Mouse (Mus musculus): ENCODE results near the gene Zfp787. TPM values are rescaled to one million over a fixed set of nuclear protein-coding genes. Genes with fewer than 3 reads are reported as not detected.

Zfp787 gene
- polyA plus RNA-seq, 1 experiment = 58.2 TPM

- H3K27ac ChIP-seq (ENCODE audit: control insufficient read depth, insufficient read depth, low read length) = no peak overlapping the region
- H3K4me1 ChIP-seq (replicated peaks; ENCODE audit: control insufficient read depth, insufficient read depth, low read length) = no peaks in the 10 kb centered on the region; the same call in 1 of the 2 replicates
- WGBS = 96% methylated on average over 45 of the region's 45 CpGs
- H3K36me3 ChIP-seq (ENCODE audit: control insufficient read depth, insufficient read depth, low read length) = peaks cover 17% of the 10 kb centered on the region; the same call in 1 of the 2 replicates
- H3K27me3 ChIP-seq (ENCODE audit: control insufficient read depth, insufficient read depth, low read length) = no peaks in the 10 kb centered on the region
- no peak for TF ChIP-seq CTCF (IDR thresholded peaks at IDR 0.05; ENCODE audit: borderline replicate concordance, control insufficient read depth, extremely low read depth, insufficient read depth, low read length, poor library complexity)
- no peak for TF ChIP-seq POLR2A (IDR thresholded peaks at IDR 0.05; ENCODE audit: control insufficient read depth, extremely low read depth, insufficient read depth, low read length, poor library complexity)
- H3K4me3 ChIP-seq (ENCODE audit: control insufficient read depth, insufficient read depth, low read length) = no peak overlapping the region
- DNase-seq = no peak
Observed at GRCm38 (mm10) chr7:6189542-6189941, 33.7 kb upstream of the Zfp787 start.

DNA sequence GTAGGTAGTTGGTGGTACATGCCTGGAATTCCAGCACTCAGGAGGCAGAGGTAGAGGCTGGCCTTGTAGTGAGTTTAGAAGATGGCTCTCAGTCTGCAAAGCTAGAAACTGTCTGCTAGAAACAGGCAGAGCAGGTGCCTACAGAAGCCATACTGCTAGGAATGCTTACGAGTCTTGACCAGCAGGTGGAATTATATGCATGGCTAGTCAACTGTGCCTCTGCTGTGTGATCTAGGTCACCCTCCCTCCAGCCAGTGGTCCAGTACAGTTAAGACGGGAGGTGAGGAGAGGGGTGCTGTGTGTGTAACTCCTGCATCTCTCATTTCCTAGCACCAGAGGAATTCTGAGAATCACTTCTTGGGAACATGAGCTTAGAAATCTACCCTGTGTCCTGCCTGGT lies 31.0 kb upstream of the Zfp787 start:
- H3K36me3 ChIP-seq (ENCODE audit: control insufficient read depth, insufficient read depth, low read length) = peaks cover 17% of the 10 kb centered on the region; the same call in 1 of the 2 replicates
- 94% methylated on average over 2 of the region's 2 CpGs for WGBS
- H3K4me1 ChIP-seq (replicated peaks; ENCODE audit: control insufficient read depth, insufficient read depth, low read length) = no peaks in the 10 kb centered on the region; the same call in 1 of the 2 replicates
- no peak overlapping the region for H3K4me3 ChIP-seq (ENCODE audit: control insufficient read depth, insufficient read depth, low read length)
- no peak for DNase-seq
- no peaks in the 10 kb centered on the region for H3K27me3 ChIP-seq (ENCODE audit: control insufficient read depth, insufficient read depth, low read length)
- H3K27ac ChIP-seq (ENCODE audit: control insufficient read depth, insufficient read depth, low read length) = no peak overlapping the region
- TF ChIP-seq CTCF (IDR thresholded peaks at IDR 0.05; ENCODE audit: borderline replicate concordance, control insufficient read depth, extremely low read depth, insufficient read depth, low read length, poor library complexity) (no peak), POLR2A (IDR thresholded peaks at IDR 0.05; ENCODE audit: control insufficient read depth, extremely low read depth, insufficient read depth, low read length, poor library complexity) (no peak)

GRCm38 (mm10) chr7:6186176-6186575 lies 30.4 kb upstream of the Zfp787 start:
- no peak overlapping the region for H3K27ac ChIP-seq (ENCODE audit: control insufficient read depth, insufficient read depth, low read length)
- no peaks in the 10 kb centered on the region for H3K27me3 ChIP-seq (ENCODE audit: control insufficient read depth, insufficient read depth, low read length)
- 99% methylated on average over 2 of the region's 2 CpGs for WGBS
- H3K36me3 ChIP-seq (ENCODE audit: control insufficient read depth, insufficient read depth, low read length) = peaks cover 17% of the 10 kb centered on the region; the same call in 1 of the 2 replicates
- TF ChIP-seq CTCF (IDR thresholded peaks at IDR 0.05; ENCODE audit: borderline replicate concordance, control insufficient read depth, extremely low read depth, insufficient read depth, low read length, poor library complexity) (no peak), POLR2A (IDR thresholded peaks at IDR 0.05; ENCODE audit: control insufficient read depth, extremely low read depth, insufficient read depth, low read length, poor library complexity) (no peak)
- H3K4me3 ChIP-seq (ENCODE audit: control insufficient read depth, insufficient read depth, low read length) = no peak overlapping the region
- DNase-seq = no peak
- no peaks in the 10 kb centered on the region; the same call in 1 of the 2 replicates for H3K4me1 ChIP-seq (replicated peaks; ENCODE audit: control insufficient read depth, insufficient read depth, low read length)

GRCm38 (mm10) chr7:6185391-6185790 lies 29.6 kb upstream of the Zfp787 start:
- 77% methylated on average over 1 of the region's 1 CpGs for WGBS
- TF ChIP-seq CTCF (IDR thresholded peaks at IDR 0.05; ENCODE audit: borderline replicate concordance, control insufficient read depth, extremely low read depth, insufficient read depth, low read length, poor library complexity) (no peak), POLR2A (IDR thresholded peaks at IDR 0.05; ENCODE audit: control insufficient read depth, extremely low read depth, insufficient read depth, low read length, poor library complexity) (no peak)
- no peak for DNase-seq
- no peak overlapping the region for H3K4me3 ChIP-seq (ENCODE audit: control insufficient read depth, insufficient read depth, low read length)
- no peak overlapping the region for H3K27ac ChIP-seq (ENCODE audit: control insufficient read depth, insufficient read depth, low read length)
- no peaks in the 10 kb centered on the region; the same call in 1 of the 2 replicates for H3K4me1 ChIP-seq (replicated peaks; ENCODE audit: control insufficient read depth, insufficient read depth, low read length)
- H3K36me3 ChIP-seq (ENCODE audit: control insufficient read depth, insufficient read depth, low read length) = peaks cover 17% of the 10 kb centered on the region; the same call in 1 of the 2 replicates
- no peaks in the 10 kb centered on the region for H3K27me3 ChIP-seq (ENCODE audit: control insufficient read depth, insufficient read depth, low read length)

- WGBS = 93% methylated on average over 8 of the region's 8 CpGs
- Histone ChIP-seq H3K4me3 (ENCODE audit: control insufficient read depth, insufficient read depth, low read length) (no peak overlapping the region), H3K27me3 (ENCODE audit: control insufficient read depth, insufficient read depth, low read length) (no peaks in the 10 kb centered on the region), H3K4me1 (replicated peaks; ENCODE audit: control insufficient read depth, insufficient read depth, low read length) (no peaks in the 10 kb centered on the region; the same call in 1 of the 2 replicates), H3K36me3 (ENCODE audit: control insufficient read depth, insufficient read depth, low read length) (peaks cover 17% of the 10 kb centered on the region; the same call in 1 of the 2 replicates), H3K27ac (ENCODE audit: control insufficient read depth, insufficient read depth, low read length) (no peak overlapping the region)
- no peak for TF ChIP-seq POLR2A (IDR thresholded peaks at IDR 0.05; ENCODE audit: control insufficient read depth, extremely low read depth, insufficient read depth, low read length, poor library complexity)
- TF ChIP-seq CTCF (IDR thresholded peaks at IDR 0.05; ENCODE audit: borderline replicate concordance, control insufficient read depth, extremely low read depth, insufficient read depth, low read length, poor library complexity) = no peak
- no peak for DNase-seq
Observed at GRCm38 (mm10) chr7:6184521-6184920, 28.7 kb upstream of the Zfp787 start.

GRCm38 (mm10) chr7:6183802-6184201 lies 28.0 kb upstream of the Zfp787 start:
- no peak for DNase-seq
- Histone ChIP-seq H3K27me3 (ENCODE audit: control insufficient read depth, insufficient read depth, low read length) (no peaks in the 10 kb centered on the region), H3K36me3 (ENCODE audit: control insufficient read depth, insufficient read depth, low read length) (peaks cover 14% of the 10 kb centered on the region; the same call in 1 of the 2 replicates), H3K4me1 (replicated peaks; ENCODE audit: control insufficient read depth, insufficient read depth, low read length) (no peaks in the 10 kb centered on the region; the same call in 1 of the 2 replicates), H3K27ac (ENCODE audit: control insufficient read depth, insufficient read depth, low read length) (no peak overlapping the region), H3K4me3 (ENCODE audit: control insufficient read depth, insufficient read depth, low read length) (no peak overlapping the region)
- TF ChIP-seq CTCF (IDR thresholded peaks at IDR 0.05; ENCODE audit: borderline replicate concordance, control insufficient read depth, extremely low read depth, insufficient read depth, low read length, poor library complexity) (no peak), POLR2A (IDR thresholded peaks at IDR 0.05; ENCODE audit: control insufficient read depth, extremely low read depth, insufficient read depth, low read length, poor library complexity) (no peak)
- 94% methylated on average over 19 of the region's 19 CpGs for WGBS

- Histone ChIP-seq H3K36me3 (ENCODE audit: control insufficient read depth, insufficient read depth, low read length) (peaks cover 6% of the 10 kb centered on the region; the same call in 1 of the 2 replicates), H3K27ac (ENCODE audit: control insufficient read depth, insufficient read depth, low read length) (no peak overlapping the region), H3K27me3 (ENCODE audit: control insufficient read depth, insufficient read depth, low read length) (no peaks in the 10 kb centered on the region), H3K4me1 (replicated peaks; ENCODE audit: control insufficient read depth, insufficient read depth, low read length) (no peaks in the 10 kb centered on the region; the same call in 1 of the 2 replicates), H3K4me3 (ENCODE audit: control insufficient read depth, insufficient read depth, low read length) (no peak overlapping the region)
- no peak for TF ChIP-seq CTCF (IDR thresholded peaks at IDR 0.05; ENCODE audit: borderline replicate concordance, control insufficient read depth, extremely low read depth, insufficient read depth, low read length, poor library complexity)
- TF ChIP-seq POLR2A (IDR thresholded peaks at IDR 0.05; ENCODE audit: control insufficient read depth, extremely low read depth, insufficient read depth, low read length, poor library complexity) = no peak
- no peak for DNase-seq
Observed at GRCm38 (mm10) chr7:6182882-6183281, 27.1 kb upstream of the Zfp787 start.
